ENCODE assay signal across 10 mouse cellular contexts in genomic region chr9:105693854-105694253, GRCm38 (mm10). TPM values are rescaled to one million over a fixed set of nuclear protein-coding genes. Genes with fewer than 3 reads are reported as not detected.
A peak's percentile ranks its signal among the peaks of the same experiment; 100 is the strongest.
DNase-seq lines count a peak whose midpoint lies in the region; ATAC-seq and TF ChIP-seq lines count a peak whose summit lies in the region.
"Had no signal": no experiment of that assay in that cellular context is flagged by ENCODE, and none has a peak within 500 bp of the region (broad histone marks: within the 10 kb centered on the region; RNA-seq: fewer than 3 reads in every experiment).

No protein-coding gene starts in this region.

- H3K27me3 ChIP-seq in thymus, adult 2 months (ENCODE audit: control insufficient read depth, insufficient read depth, low read length) = no peaks in the 10 kb centered on the region
- no peaks in the 10 kb centered on the region for H3K27me3 ChIP-seq in kidney, embryonic 16.5 days (ENCODE audit: insufficient read depth, low read length)
- no peaks in the 10 kb centered on the region for H3K27me3 ChIP-seq in liver, postnatal 0 days (ENCODE audit: insufficient read depth, low read length)
- H3K27me3 ChIP-seq: embryonic facial prominence, embryonic 12.5 days; neural tube, embryonic 13.5 days had no signal

- no peak overlapping the region for H3K27ac ChIP-seq in thymus, adult 2 months (ENCODE audit: control insufficient read depth, insufficient read depth, low read length)
- H3K27ac ChIP-seq in kidney, embryonic 16.5 days (ENCODE audit: low read length) = no peak overlapping the region
- no peak overlapping the region for H3K27ac ChIP-seq in liver, postnatal 0 days (ENCODE audit: low read depth)
- H3K27ac ChIP-seq: embryonic facial prominence, embryonic 12.5 days; neural tube, embryonic 13.5 days had no signal

- peak; percentile 45 for DNase-seq in thymus, adult 2 months
- no peak for DNase-seq in thymus, adult 18-20 months
- peak; percentile 72 to 84 for DNase-seq in cerebellum, postnatal 4 days (ENCODE audit: low spot score in 2 of 2)
- peak; percentile 84 for DNase-seq in liver, postnatal 0 days
- DNase-seq in retina, embryonic 14.5 days (ENCODE audit: low spot score) = peak; percentile 82
- DNase-seq in thymus, postnatal 4 days = peak; percentile 68

- no peaks in the 10 kb centered on the region for H3K9me3 ChIP-seq in kidney, embryonic 16.5 days (ENCODE audit: low read length)
- no peaks in the 10 kb centered on the region for H3K9me3 ChIP-seq in liver, postnatal 0 days (ENCODE audit: low read length)
- H3K9me3 ChIP-seq: embryonic facial prominence, embryonic 12.5 days; neural tube, embryonic 13.5 days had no signal

- H3K4me3 ChIP-seq in thymus, adult 2 months (ENCODE audit: control insufficient read depth, insufficient read depth, low read length) = no peak overlapping the region
- no peak overlapping the region for H3K4me3 ChIP-seq in kidney, embryonic 16.5 days (ENCODE audit: low read length)
- H3K4me3 ChIP-seq in liver, postnatal 0 days (ENCODE audit: low read depth, low read length) = no peak overlapping the region
- H3K4me3 ChIP-seq: embryonic facial prominence, embryonic 12.5 days; neural tube, embryonic 13.5 days had no signal

- no peak for TF ChIP-seq POLR2A in thymus, adult 2 months (IDR thresholded peaks at IDR 0.05; ENCODE audit: control insufficient read depth, extremely low read depth, insufficient read depth, low read length, poor library complexity)

- 9% methylated on average over 5 of the region's 5 CpGs for WGBS in thymus, adult 2 months
- 2% methylated on average over 5 of the region's 5 CpGs for WGBS in kidney, embryonic 16.5 days
- WGBS in liver, postnatal 0 days (ENCODE audit: insufficient replicate concordance) = 5% methylated on average over 5 of the region's 5 CpGs

- H3K9ac ChIP-seq in kidney, embryonic 16.5 days (replicated peaks; ENCODE audit: low read length) = no peak overlapping the region
- no peak overlapping the region for H3K9ac ChIP-seq in liver, postnatal 0 days (replicated peaks)
- H3K9ac ChIP-seq: embryonic facial prominence, embryonic 12.5 days; neural tube, embryonic 13.5 days had no signal

- peak; percentile 59; the same call in 1 of the 2 replicates for TF ChIP-seq CTCF in thymus, adult 2 months (IDR thresholded peaks at IDR 0.05; ENCODE audit: borderline replicate concordance, control insufficient read depth, extremely low read depth, insufficient read depth, low read length, poor library complexity)
- TF ChIP-seq CTCF in liver, postnatal 0 days (IDR thresholded peaks at IDR 0.05; ENCODE audit: low read depth) = peak; percentile 81

- peaks cover 11% of the 10 kb centered on the region for H3K4me1 ChIP-seq in thymus, adult 2 months (replicated peaks; ENCODE audit: control insufficient read depth, insufficient read depth, low read length)
- H3K4me1 ChIP-seq in kidney, embryonic 16.5 days (ENCODE audit: insufficient read depth, low read length) = 0 out of 2 replicates have a peak, but pooled peaks cover 5% of the 10 kb centered on the region
- H3K4me1 ChIP-seq in liver, postnatal 0 days (ENCODE audit: insufficient read depth) = no peaks in the 10 kb centered on the region

- peak; percentile 82 for ATAC-seq in granulocyte monocyte progenitor cell, adult 5-6 weeks (replicated peaks; ENCODE audit: poor library complexity, severe bottlenecking)
- ATAC-seq in kidney, embryonic 16.5 days (ENCODE audit: low FRiP score, low TSS enrichment) = peak; percentile 69; the same call in 1 of the 2 replicates
- peak; percentile 29; the same call in 1 of the 2 replicates for ATAC-seq in liver, postnatal 0 days

- no peaks in the 10 kb centered on the region for H3K36me3 ChIP-seq in thymus, adult 2 months (ENCODE audit: control insufficient read depth, insufficient read depth, low read length)
- H3K36me3 ChIP-seq in kidney, embryonic 16.5 days (ENCODE audit: insufficient read depth, low read length) = peaks cover 5% of the 10 kb centered on the region; the same call in 1 of the 2 replicates
- H3K36me3 ChIP-seq in liver, postnatal 0 days (replicated peaks; ENCODE audit: insufficient read depth, low read length) = no peaks in the 10 kb centered on the region

- H3K4me2 ChIP-seq in kidney, embryonic 16.5 days (replicated peaks; ENCODE audit: low read depth, low read length) = no peak overlapping the region
- no peak overlapping the region for H3K4me2 ChIP-seq in liver, postnatal 0 days (ENCODE audit: low read depth, low read length)
- H3K4me2 ChIP-seq: embryonic facial prominence, embryonic 12.5 days; neural tube, embryonic 13.5 days had no signal

- TF ChIP-seq EP300 in liver, postnatal 0 days (IDR thresholded peaks at IDR 0.05; ENCODE audit: low read depth) = no peak

RNA-seq across cellular contexts. Expression of gene Pik3r4, which starts 51.1 kb away (rescaled TPM):
- polyA plus RNA-seq in thymus, adult 2 months (2012; rRNA removed) = 20.9 and 26.6 TPM in 2 replicates
- 31.6 and 47.0 TPM in 2 replicates for total RNA-seq in granulocyte monocyte progenitor cell, adult 5-6 weeks (2014; fragmentation: Nextera tagmentation)
- total RNA-seq in granulocyte monocyte progenitor cell, adult 5-6 weeks (2017) = 24.3 and 30.2 TPM in 2 replicates
- 24.1 and 24.2 TPM in 2 replicates for polyA plus RNA-seq in kidney, embryonic 16.5 days (2015; fragmentation: Nextera tagmentation; extraction: Ambion mirVana)
- 5.4 and 5.6 TPM in 2 replicates for polyA plus RNA-seq in liver, postnatal 0 days (2015; fragmentation: Nextera tagmentation; extraction: Ambion mirVana)

Comparison
In these comparisons a context has a peak if more than half of its experiments do, and no peak if none do; other contexts are left out.
1. DNase-seq: peak in thymus, adult 2 months (single experiment), cerebellum, postnatal 4 days (2 of 2), liver, postnatal 0 days (single experiment), retina, embryonic 14.5 days (single experiment) and thymus, postnatal 4 days (single experiment); none in thymus, adult 18-20 months (0 of 2).
2. ATAC-seq: peak in every context shown above with its lines; median percentile 82 in granulocyte monocyte progenitor cell, adult 5-6 weeks; 69 in kidney, embryonic 16.5 days; 29 in liver, postnatal 0 days.